Mouse (Mus musculus): ENCODE data around the gene Zcchc4. TPM values are rescaled to one million over a fixed set of nuclear protein-coding genes. Genes with fewer than 3 reads are reported as not detected.

The Zcchc4 gene
- total RNA-seq, 2 experiments from 2014 or later = 7.6 to 9.4 TPM

DNA sequence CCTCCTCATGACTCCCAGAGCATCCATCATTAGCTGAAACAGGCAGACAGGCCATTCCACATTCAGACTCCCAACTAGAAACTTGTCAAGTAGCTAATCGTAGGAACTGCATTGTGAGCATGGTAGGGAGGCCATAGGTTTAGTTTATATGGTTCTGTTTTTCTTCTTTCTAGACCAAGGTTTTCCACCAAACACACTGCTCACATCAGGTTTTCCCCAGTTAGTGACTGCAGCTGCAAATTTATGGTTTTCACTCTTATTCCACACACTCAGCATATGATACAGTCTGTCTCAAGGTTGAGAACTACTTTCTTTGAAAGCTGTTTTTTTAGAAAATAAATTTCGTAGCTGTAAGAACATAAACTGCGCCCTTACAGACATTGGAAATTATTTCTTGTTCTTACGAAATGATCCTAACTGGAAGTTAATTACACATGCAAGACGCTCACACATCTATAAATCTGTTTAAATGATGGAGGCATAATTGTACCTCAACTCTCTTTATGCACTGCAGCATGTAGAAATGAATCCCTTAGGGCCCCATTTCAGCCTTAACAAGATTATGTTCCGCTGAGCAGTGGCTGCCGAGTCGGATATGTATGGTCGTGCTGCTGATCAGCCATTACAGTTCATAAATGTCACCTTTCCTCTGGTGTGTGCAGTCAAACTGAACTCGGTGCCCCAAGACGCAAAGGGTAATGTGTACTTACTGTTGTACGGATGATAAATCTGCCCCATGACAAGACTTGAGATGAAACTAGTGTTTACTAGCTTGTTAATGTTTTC, 93.9 kb downstream of the Zcchc4 start:
- no peak for DNase-seq (ENCODE audit: low spot score in 2 of 2)

DNA sequence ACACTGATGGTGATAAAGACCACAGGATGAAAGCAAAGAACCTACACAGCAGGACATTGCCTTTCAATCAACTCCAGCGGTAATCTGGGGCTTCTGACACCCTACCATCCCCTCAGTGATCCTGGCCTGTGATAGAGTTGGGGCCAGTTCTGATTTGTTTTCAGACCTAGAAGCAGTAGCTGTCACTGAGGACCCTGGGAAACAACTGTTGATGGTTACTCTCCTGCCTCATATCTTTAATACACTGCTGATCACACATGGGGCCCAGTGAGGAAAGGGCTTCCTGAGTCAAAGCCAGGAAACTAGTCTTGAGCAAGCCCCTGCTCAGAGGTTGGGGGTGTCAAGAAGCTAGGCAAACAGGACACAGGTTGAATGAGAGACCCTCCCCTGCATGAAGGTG, 96.3 kb downstream of the Zcchc4 start:
- DNase-seq (ENCODE audit: low spot score in 2 of 2) = no peak

DNA sequence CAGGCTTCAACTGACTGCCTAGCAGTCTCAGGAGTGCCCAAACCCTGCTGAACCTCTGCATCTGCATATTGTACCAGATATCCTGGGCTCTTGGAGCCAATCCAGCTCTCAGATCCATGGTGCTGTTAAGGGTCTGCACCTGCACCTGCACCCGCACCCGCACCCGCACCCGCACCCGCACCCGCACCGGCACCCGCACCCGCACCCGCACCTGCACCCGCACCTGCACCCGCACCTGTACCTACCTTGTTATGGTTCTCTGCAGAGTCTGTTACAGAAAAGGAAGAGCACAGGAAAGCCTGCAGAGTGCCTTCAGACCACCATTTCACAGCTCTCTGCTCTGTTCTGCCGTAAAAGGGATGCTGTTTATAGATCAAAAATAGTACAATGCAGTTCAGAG, 96.8 kb downstream of the Zcchc4 start:
- no peak for DNase-seq (ENCODE audit: low spot score in 2 of 2)

Other genes with a start within 250 kb of the Zcchc4 start
- 1 to 10 TPM in 1 of 2 experiments, under 1 TPM in 1; 0.46 to 2.2 TPM for gene Lgi2, start 208.9 kb upstream of the Zcchc4 start, total RNA-seq (2021)
- 10 to 100 TPM; 13.0 to 14.3 TPM for gene Sepsecs, start 105.7 kb upstream of the Zcchc4 start, total RNA-seq (2021)
- 10 to 100 TPM; 10.5 to 13.9 TPM for gene Pi4k2b, start 33.8 kb upstream of the Zcchc4 start, total RNA-seq (2021)
- gene Anapc4, start 58.6 kb downstream of the Zcchc4 start, total RNA-seq (2021) = 10 to 100 TPM; 43.7 to 50.2 TPM

Data from adrenal gland, adult 18-20 months (tissue).